In the genomic region with DNA sequence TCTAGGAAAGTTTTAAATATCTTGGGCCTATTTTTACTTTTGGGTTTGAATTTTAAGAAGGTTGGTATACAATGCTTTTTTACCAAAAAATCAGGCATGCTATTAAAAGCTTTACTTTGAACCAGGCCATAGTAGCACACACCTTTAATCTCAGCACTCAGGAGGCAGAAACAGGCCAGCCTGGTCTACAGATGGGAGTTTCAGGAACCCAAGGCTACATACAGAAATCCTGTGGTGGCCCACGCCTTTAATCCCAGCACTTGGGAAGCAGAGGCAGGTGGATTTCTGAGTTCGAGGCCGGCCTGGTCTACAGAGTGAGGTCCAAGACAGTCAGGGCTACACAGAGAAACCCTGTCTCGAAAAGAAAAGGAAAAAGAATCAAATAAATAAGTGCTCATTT, we compare ENCODE assay signal across 9 mouse cellular contexts. TPM values are rescaled to one million over a fixed set of nuclear protein-coding genes. Genes with fewer than 3 reads are reported as not detected.
DNase-seq lines count a peak whose midpoint lies in the region; ATAC-seq and TF ChIP-seq lines count a peak whose summit lies in the region.
"Had no signal": no experiment of that assay in that cellular context is flagged by ENCODE, and none has a peak within 500 bp of the region (broad histone marks: within the 10 kb centered on the region; RNA-seq: fewer than 3 reads in every experiment).

No protein-coding gene starts in this region.

- no peaks in the 10 kb centered on the region for H3K36me3 ChIP-seq in embryonic facial prominence, embryonic 12.5 days
- no peaks in the 10 kb centered on the region for H3K36me3 ChIP-seq in hindbrain, embryonic 14.5 days (replicated peaks; ENCODE audit: control insufficient read depth, insufficient read depth)
- no peaks in the 10 kb centered on the region for H3K36me3 ChIP-seq in midbrain, embryonic 16.5 days (ENCODE audit: control insufficient read depth, insufficient read depth, low read length)

- H3K4me1 ChIP-seq in embryonic facial prominence, embryonic 12.5 days, result peaks cover 17% of the 10 kb centered on the region
- peaks cover 12% of the 10 kb centered on the region for H3K4me1 ChIP-seq in hindbrain, embryonic 14.5 days (replicated peaks; ENCODE audit: control insufficient read depth, insufficient read depth, low read length)
- H3K4me1 ChIP-seq in midbrain, embryonic 16.5 days (ENCODE audit: control insufficient read depth, insufficient read depth, low read length), result peaks cover 12% of the 10 kb centered on the region; the same call in 1 of the 2 replicates

- DNase-seq in left cerebral cortex, adult 2 months (ENCODE audit: extremely low spot score in 1 of 2, low spot score in 2 of 2), result no peak
- DNase-seq in left cerebral cortex, postnatal 4 days, result no peak
- DNase-seq in hindbrain, embryonic 14.5 days (ENCODE audit: low spot score), result no peak
- no peak for DNase-seq in left cerebral cortex, adult 11 months (ENCODE audit: low spot score)
- no peak for DNase-seq in urinary bladder, postnatal 36 days (ENCODE audit: low spot score in 2 of 2)
- no peak for DNase-seq in frontal cortex, adult 2 months (ENCODE audit: extremely low spot score in 1 of 2, low spot score in 1 of 2)
- DNase-seq: cerebellum, adult 11 months had no signal

- TF ChIP-seq CTCF in left cerebral cortex, adult 2 months (IDR thresholded peaks at IDR 0.05), result no peak

- ATAC-seq in embryonic facial prominence, embryonic 12.5 days (ENCODE audit: insufficient number of reproducible peaks, insufficient read depth, low FRiP score, low TSS enrichment), result no peak
- ATAC-seq in hindbrain, embryonic 14.5 days (ENCODE audit: low FRiP score), result no peak
- no peak for ATAC-seq in midbrain, embryonic 16.5 days

- H3K4me3 ChIP-seq in left cerebral cortex, adult 2 months, result peak overlapping the region; percentile 53; the same call in 1 of the 2 replicates
- H3K4me3 ChIP-seq in embryonic facial prominence, embryonic 12.5 days, result no peak overlapping the region
- no peak overlapping the region for H3K4me3 ChIP-seq in hindbrain, embryonic 14.5 days (replicated peaks; ENCODE audit: low read length)
- no peak overlapping the region for H3K4me3 ChIP-seq in midbrain, embryonic 16.5 days (ENCODE audit: low read depth, low read length)

- H3K4me2 ChIP-seq in embryonic facial prominence, embryonic 12.5 days (replicated peaks), result peak overlapping the region; percentile 36; the same call in 1 of the 2 replicates
- H3K4me2 ChIP-seq in hindbrain, embryonic 14.5 days (replicated peaks), result peak overlapping the region; percentile 83; the same call in 1 of the 2 replicates
- H3K4me2 ChIP-seq in midbrain, embryonic 16.5 days (ENCODE audit: low read length), result no peak overlapping the region

- peak overlapping the region; percentile 89 for H3K27ac ChIP-seq in left cerebral cortex, adult 2 months
- peak overlapping the region; percentile 95 for H3K27ac ChIP-seq in embryonic facial prominence, embryonic 12.5 days
- H3K27ac ChIP-seq in hindbrain, embryonic 14.5 days, result peak overlapping the region; percentile 82
- peak overlapping the region; percentile 25; the same call in 1 of the 2 replicates for H3K27ac ChIP-seq in midbrain, embryonic 16.5 days (ENCODE audit: low read length)

- no peak overlapping the region; the same call in 1 of the 2 replicates for H3K9ac ChIP-seq in embryonic facial prominence, embryonic 12.5 days
- no peak overlapping the region for H3K9ac ChIP-seq in hindbrain, embryonic 14.5 days
- no peak overlapping the region for H3K9ac ChIP-seq in midbrain, embryonic 16.5 days (ENCODE audit: low read depth, low read length)

- no peaks in the 10 kb centered on the region for H3K9me3 ChIP-seq in embryonic facial prominence, embryonic 12.5 days
- no peaks in the 10 kb centered on the region for H3K9me3 ChIP-seq in hindbrain, embryonic 14.5 days (ENCODE audit: control insufficient read depth, low read length)
- no peaks in the 10 kb centered on the region for H3K9me3 ChIP-seq in midbrain, embryonic 16.5 days (replicated peaks; ENCODE audit: control insufficient read depth, low read length, poor library complexity, severe bottlenecking)

- WGBS in embryonic facial prominence, embryonic 12.5 days, result 77% methylated on average over 4 of the region's 4 CpGs
- WGBS in hindbrain, embryonic 14.5 days, result 78% methylated on average over 4 of the region's 4 CpGs
- WGBS in midbrain, embryonic 16.5 days, result 82% methylated on average over 4 of the region's 4 CpGs

- no peaks in the 10 kb centered on the region for H3K27me3 ChIP-seq in embryonic facial prominence, embryonic 12.5 days
- H3K27me3 ChIP-seq in hindbrain, embryonic 14.5 days (ENCODE audit: control insufficient read depth, insufficient read depth, low read length), result no peaks in the 10 kb centered on the region
- H3K27me3 ChIP-seq in midbrain, embryonic 16.5 days (ENCODE audit: control insufficient read depth, insufficient read depth, low read depth, low read length), result no peaks in the 10 kb centered on the region

- intact Hi-C loops in left cerebral cortex, adult 2 months (cut with DNase I), result no loop called here
- intact Hi-C loops in left cerebral cortex, postnatal 4 days (cut with DNase I), result loop anchor here (10.0 kb wide), 1 partner anchor 203 kb away; no protein-coding TSS in a partner anchor

RNA-seq across cellular contexts. Expression of a gene that starts 0.9 kb away (rescaled TPM):
- 10 to 100 TPM; 32.7 to 45.5 TPM for total RNA-seq in left cerebral cortex, adult 2 months (2021)
- total RNA-seq in left cerebral cortex, postnatal 4 days (2021), result 100 to 1,000 TPM; 250 to 268 TPM
- 92.4 and 92.9 TPM in 2 replicates for polyA plus RNA-seq in embryonic facial prominence, embryonic 12.5 days (2016; fragmentation: Nextera tagmentation; extraction: Ambion mirVana)
- 11.2 and 12.3 TPM in 2 replicates for polyA plus RNA-seq in hindbrain, embryonic 14.5 days (2014; fragmentation: Nextera tagmentation; extraction: Ambion mirVana)
- polyA plus RNA-seq in midbrain, embryonic 16.5 days (2015; fragmentation: Nextera tagmentation; extraction: Ambion mirVana), result 5.9 and 7.6 TPM in 2 replicates
- polyA plus RNA-seq in frontal cortex, adult 2 months (2012; rRNA removed), result 7.3 and 8.1 TPM in 2 replicates

RNA-seq across cellular contexts. Expression of a gene that starts 2.0 kb away (rescaled TPM):
- 100 to 1,000 TPM; 136 to 154 TPM for total RNA-seq in left cerebral cortex, adult 2 months (2021)
- 100 to 1,000 TPM; 306 to 312 TPM for total RNA-seq in left cerebral cortex, postnatal 4 days (2021)
- polyA plus RNA-seq in embryonic facial prominence, embryonic 12.5 days (2016; fragmentation: Nextera tagmentation; extraction: Ambion mirVana), result 22.1 and 22.4 TPM in 2 replicates
- polyA plus RNA-seq in hindbrain, embryonic 14.5 days (2014; fragmentation: Nextera tagmentation; extraction: Ambion mirVana), result 4.1 and 4.7 TPM in 2 replicates
- polyA plus RNA-seq in midbrain, embryonic 16.5 days (2015; fragmentation: Nextera tagmentation; extraction: Ambion mirVana), result 1.1 TPM in 1 of 2 replicates, not detected in the other
- 1.3 and 2.0 TPM in 2 replicates for polyA plus RNA-seq in frontal cortex, adult 2 months (2012; rRNA removed)

RNA-seq across cellular contexts. Expression of a gene that starts 4.4 kb away (rescaled TPM):
- 10 to 100 TPM; 26.8 to 31.9 TPM for total RNA-seq in left cerebral cortex, adult 2 months (2021)
- total RNA-seq in left cerebral cortex, postnatal 4 days (2021), result 10 to 100 TPM; 53.4 to 58.8 TPM
- polyA plus RNA-seq in embryonic facial prominence, embryonic 12.5 days (2016; fragmentation: Nextera tagmentation; extraction: Ambion mirVana), result 13.6 and 17.2 TPM in 2 replicates
- polyA plus RNA-seq in hindbrain, embryonic 14.5 days (2014; fragmentation: Nextera tagmentation; extraction: Ambion mirVana), result 2.9 and 6.0 TPM in 2 replicates
- polyA plus RNA-seq in midbrain, embryonic 16.5 days (2015; fragmentation: Nextera tagmentation; extraction: Ambion mirVana), result 3.3 and 3.8 TPM in 2 replicates
- 3.3 and 3.9 TPM in 2 replicates for polyA plus RNA-seq in frontal cortex, adult 2 months (2012; rRNA removed)

RNA-seq across cellular contexts. Expression of a gene that starts 21.1 kb away (rescaled TPM):
- total RNA-seq in left cerebral cortex, adult 2 months (2021), result not detected
- total RNA-seq in left cerebral cortex, postnatal 4 days (2021), result under 1 TPM in 1 of 2 experiments, not detected in 1; 0.90 TPM
- polyA plus RNA-seq in embryonic facial prominence, embryonic 12.5 days (2016; fragmentation: Nextera tagmentation; extraction: Ambion mirVana), result 0.83 TPM in 1 of 2 replicates, not detected in the other
- polyA plus RNA-seq in hindbrain, embryonic 14.5 days (2014; fragmentation: Nextera tagmentation; extraction: Ambion mirVana), result 0.18 and 1.6 TPM in 2 replicates
- polyA plus RNA-seq in midbrain, embryonic 16.5 days (2015; fragmentation: Nextera tagmentation; extraction: Ambion mirVana), result 0.39 TPM in 1 of 2 replicates, not detected in the other
- not detected in 2 replicates for polyA plus RNA-seq in frontal cortex, adult 2 months (2012; rRNA removed)

RNA-seq across cellular contexts. Expression of a gene that starts 22.2 kb away (rescaled TPM):
- 10 to 100 TPM in 1 of 2 experiments, not detected in 1; 19.2 TPM for total RNA-seq in left cerebral cortex, adult 2 months (2021)
- 10 to 100 TPM in 1 of 2 experiments, 1 to 10 TPM in 1; 9.5 to 10.0 TPM for total RNA-seq in left cerebral cortex, postnatal 4 days (2021)
- 19.8 and 19.9 TPM in 2 replicates for polyA plus RNA-seq in embryonic facial prominence, embryonic 12.5 days (2016; fragmentation: Nextera tagmentation; extraction: Ambion mirVana)
- polyA plus RNA-seq in hindbrain, embryonic 14.5 days (2014; fragmentation: Nextera tagmentation; extraction: Ambion mirVana), result 12.0 and 16.6 TPM in 2 replicates
- polyA plus RNA-seq in midbrain, embryonic 16.5 days (2015; fragmentation: Nextera tagmentation; extraction: Ambion mirVana), result 7.4 and 13.2 TPM in 2 replicates
- 146 and 222 TPM in 2 replicates for polyA plus RNA-seq in frontal cortex, adult 2 months (2012; rRNA removed)

Comparison
In these comparisons a context has a peak if more than half of its experiments do, and no peak if none do; other contexts are left out.
1. H3K27ac ChIP-seq: peak in every context shown above with its lines; median percentile 95 in embryonic facial prominence, embryonic 12.5 days; 89 in left cerebral cortex, adult 2 months; 82 in hindbrain, embryonic 14.5 days; 25 in midbrain, embryonic 16.5 days.